Mouse (Mus musculus) v-Abl transformed pro-B cells (cell line): Measurements from ENCODE around the gene Osbpl5.

Experiments
- in situ Hi-C, 2 experiments: fragments of 400-800 bp; cut with MboI; formaldehyde crosslinking; loops; one replicate each; pipeline ENCODE4 v1.15.1; 2025; ENCODE audit not compliant: unreplicated experiment in 2 of 2

The Osbpl5 gene

GRCm38 (mm10) chr7:143757696-143758095 lies 911 bp upstream of the Osbpl5 start:
- in situ Hi-C loops = no loop called here

GRCm38 (mm10) chr7:143757027-143757390 lies 224 bp upstream of the Osbpl5 start:
- in situ Hi-C loops = no loop called here

- in situ Hi-C loops = no loop called here
These were observed 1.2 kb downstream of the Osbpl5 start for GRCm38 (mm10) chr7:143755357-143756124.

- in situ Hi-C loops = loop anchor here in 1 of 2 experiments (5.0 kb wide), 1 partner anchor 47 kb away; no protein-coding TSS in a partner anchor
These were observed 2.6 kb downstream of the Osbpl5 start for GRCm38 (mm10) chr7:143753990-143754715.

GRCm38 (mm10) chr7:143752606-143753005 lies 4.2 kb downstream of the Osbpl5 start:
- in situ Hi-C loops = loop anchor here in 1 of 2 experiments (5.0 kb wide), 1 partner anchor 45 kb away; no protein-coding TSS in a partner anchor

- in situ Hi-C loops = loop anchor here in 1 of 2 experiments (5.0 kb wide), 1 partner anchor 45 kb away; no protein-coding TSS in a partner anchor
These were observed 4.7 kb downstream of the Osbpl5 start for GRCm38 (mm10) chr7:143752056-143752455.

GRCm38 (mm10) chr7:143751380-143751779 lies 5.4 kb downstream of the Osbpl5 start:
- in situ Hi-C loops = loop anchor here in 1 of 2 experiments (5.0 kb wide), 1 partner anchor 44 kb away; no protein-coding TSS in a partner anchor

GRCm38 (mm10) chr7:143749045-143749444 lies 7.7 kb downstream of the Osbpl5 start:
- in situ Hi-C loops = loop anchor here in 1 of 2 experiments (5.0 kb wide), 2 partner anchors 42 to 167 kb away; no protein-coding TSS in a partner anchor

- in situ Hi-C loops = loop anchor here in 1 of 2 experiments (5.0 kb wide), 2 partner anchors 41 to 166 kb away; no protein-coding TSS in a partner anchor
These were observed 8.5 kb downstream of the Osbpl5 start for GRCm38 (mm10) chr7:143748041-143748868.

- in situ Hi-C loops = no loop called here
These were observed 16.1 kb downstream of the Osbpl5 start for GRCm38 (mm10) chr7:143740653-143741052.

GRCm38 (mm10) chr7:143739511-143740461 lies 17.0 kb downstream of the Osbpl5 start:
- in situ Hi-C loops = no loop called here

- in situ Hi-C loops = no loop called here
These were observed 18.2 kb downstream of the Osbpl5 start for GRCm38 (mm10) chr7:143738601-143739006.

GRCm38 (mm10) chr7:143738194-143738593 lies 18.6 kb downstream of the Osbpl5 start:
- in situ Hi-C loops = no loop called here

GRCm38 (mm10) chr7:143733746-143734145 lies 23.0 kb downstream of the Osbpl5 start:
- in situ Hi-C loops = no loop called here

GRCm38 (mm10) chr7:143729886-143730285 lies 26.9 kb downstream of the Osbpl5 start:
- in situ Hi-C loops = no loop called here

- in situ Hi-C loops = no loop called here
These were observed 30.4 kb downstream of the Osbpl5 start for GRCm38 (mm10) chr7:143726396-143726795.

GRCm38 (mm10) chr7:143723841-143724240 lies 32.9 kb downstream of the Osbpl5 start:
- in situ Hi-C loops = no loop called here

- in situ Hi-C loops = no loop called here
These were observed 34.1 kb downstream of the Osbpl5 start for GRCm38 (mm10) chr7:143722646-143723045.

GRCm38 (mm10) chr7:143717811-143718210 lies 39.0 kb downstream of the Osbpl5 start:
- in situ Hi-C loops = no loop called here
